Mouse (Mus musculus) erythroblast, embryonic 14.5 days (primary cell): ENCODE data around the gene Sec13. TPM values are rescaled to one million over a fixed set of nuclear protein-coding genes. Genes with fewer than 3 reads are reported as not detected.
A peak's percentile ranks its signal among the peaks of the same experiment; 100 is the strongest.

ENCODE experiments used
- H3K27me3 ChIP-seq: 2 replicates; pipeline ENCODE4 v1.6.1; 2012; ENCODE audit warnings: inconsistent platforms; ENCODE audit not compliant: control insufficient read depth
- H3K36me3 ChIP-seq: 2 replicates; pipeline ENCODE4 v1.6.1; 2012; ENCODE audit warnings: mild to moderate bottlenecking, inconsistent platforms; ENCODE audit not compliant: control insufficient read depth
- H3K4me1 ChIP-seq: 2 replicates; pipeline ENCODE4 v1.6.1; 2012; ENCODE audit warnings: inconsistent platforms; ENCODE audit not compliant: control insufficient read depth
- H3K4me3 ChIP-seq: replicated peaks from 2 replicates; pipeline ENCODE3; 2012; ENCODE audit warnings: moderate library complexity, mild to moderate bottlenecking, inconsistent platforms
- H3K9me3 ChIP-seq: 2 replicates; pipeline ENCODE4 v1.6.1; 2012; ENCODE audit warnings: low read length, inconsistent platforms, mixed read lengths; ENCODE audit not compliant: control insufficient read depth
- GATA1 ChIP-seq: IDR thresholded peaks from 2 replicates; pipeline ENCODE4 v1.6.1; 2012; ENCODE audit warnings: low read length, inconsistent platforms, mixed read lengths
- TAL1 ChIP-seq: IDR thresholded peaks from 3 replicates; pipeline ENCODE4 v1.6.1; 2012; ENCODE audit warnings: low read length, inconsistent platforms, mixed read lengths
- polyA plus RNA-seq: library from polyadenylated mRNA; stranded (reverse); fragments of >175 nt; gene quantifications from 2 replicates; pipeline ENCODE4 v1.2.3, GENCODE M21; 2012

The Sec13 gene
- polyA plus RNA-seq, 1 experiment, result 2.9 TPM

DNA sequence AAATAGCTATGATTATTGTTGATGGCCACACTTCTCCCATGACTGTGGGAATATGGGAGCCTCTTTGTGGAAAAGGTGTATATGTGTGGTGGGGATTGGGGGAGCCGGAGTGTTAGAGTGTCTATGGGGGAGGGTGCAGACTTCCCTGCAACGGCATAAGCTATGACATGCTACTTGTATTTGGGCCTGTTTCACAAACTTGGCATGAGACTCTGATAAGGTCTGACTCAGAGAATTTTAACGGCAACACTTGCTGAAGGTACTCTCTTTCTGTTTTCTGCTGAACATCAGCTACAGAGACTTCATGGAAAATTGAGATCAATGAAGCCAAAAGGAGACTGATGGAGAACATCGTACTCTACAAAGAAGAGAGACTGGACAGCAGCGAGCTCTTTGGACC lies 47.2 kb downstream of the Sec13 start:
- Histone ChIP-seq H3K9me3 (no peaks in the 10 kb centered on the region), H3K4me3 (peak overlapping the region; percentile 71), H3K4me1 (peaks cover 83% of the 10 kb centered on the region), H3K27me3 (no peaks in the 10 kb centered on the region), H3K36me3 (peaks cover 59% of the 10 kb centered on the region)
- TF ChIP-seq GATA1 (no peak), TAL1 (no peak)

DNA sequence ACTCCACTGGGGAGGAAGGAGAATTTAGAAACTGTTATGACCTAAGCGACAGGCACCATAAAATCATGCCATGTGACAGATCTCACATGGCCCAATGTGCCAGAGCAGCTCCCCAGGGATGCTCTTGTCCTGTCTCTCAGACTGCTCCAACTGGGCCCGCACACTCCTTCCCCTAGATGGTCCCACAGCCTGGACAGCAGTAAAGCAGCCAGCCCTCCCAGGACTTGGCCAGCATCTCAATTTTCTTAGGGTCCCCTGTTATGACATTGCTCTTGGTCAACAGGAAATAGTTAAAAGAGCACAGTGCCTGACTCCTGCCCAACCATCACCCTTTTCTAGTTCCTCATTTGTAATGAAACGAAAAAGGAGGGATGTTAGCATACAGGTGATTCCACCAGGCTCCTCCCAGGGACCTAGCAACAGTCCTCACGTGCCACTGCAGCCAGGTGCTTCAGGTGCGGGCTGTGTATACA lies 47.8 kb downstream of the Sec13 start:
- Histone ChIP-seq H3K36me3 (peaks cover 63% of the 10 kb centered on the region), H3K9me3 (no peaks in the 10 kb centered on the region), H3K4me3 (peak overlapping the region; percentile 71), H3K4me1 (peaks cover 83% of the 10 kb centered on the region), H3K27me3 (no peaks in the 10 kb centered on the region)
- no peak for TF ChIP-seq GATA1
- no peak for TF ChIP-seq TAL1

DNA sequence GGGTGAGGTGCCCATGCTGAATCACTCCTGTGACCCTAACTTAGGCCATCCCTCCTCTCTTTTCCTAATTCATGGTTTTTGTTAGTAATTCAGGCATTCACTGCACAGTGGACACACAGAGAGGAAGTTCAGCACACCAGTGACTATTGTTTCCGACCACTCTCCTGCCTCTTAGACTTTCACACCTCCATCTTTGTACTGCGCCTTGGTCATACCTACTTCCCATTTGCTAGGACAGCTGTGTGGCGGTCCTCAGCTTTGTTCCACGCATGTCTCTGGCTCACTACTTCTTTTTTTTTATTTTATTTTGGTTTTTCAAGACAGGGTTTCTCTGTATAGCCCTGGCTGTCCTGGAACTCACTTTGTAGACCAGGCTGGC lies 49.5 kb downstream of the Sec13 start:
- Histone ChIP-seq H3K27me3 (no peaks in the 10 kb centered on the region), H3K9me3 (no peaks in the 10 kb centered on the region), H3K4me3 (peak overlapping the region; percentile 71), H3K4me1 (peaks cover 85% of the 10 kb centered on the region), H3K36me3 (peaks cover 75% of the 10 kb centered on the region)
- no peak for TF ChIP-seq GATA1
- TF ChIP-seq TAL1, result no peak

DNA sequence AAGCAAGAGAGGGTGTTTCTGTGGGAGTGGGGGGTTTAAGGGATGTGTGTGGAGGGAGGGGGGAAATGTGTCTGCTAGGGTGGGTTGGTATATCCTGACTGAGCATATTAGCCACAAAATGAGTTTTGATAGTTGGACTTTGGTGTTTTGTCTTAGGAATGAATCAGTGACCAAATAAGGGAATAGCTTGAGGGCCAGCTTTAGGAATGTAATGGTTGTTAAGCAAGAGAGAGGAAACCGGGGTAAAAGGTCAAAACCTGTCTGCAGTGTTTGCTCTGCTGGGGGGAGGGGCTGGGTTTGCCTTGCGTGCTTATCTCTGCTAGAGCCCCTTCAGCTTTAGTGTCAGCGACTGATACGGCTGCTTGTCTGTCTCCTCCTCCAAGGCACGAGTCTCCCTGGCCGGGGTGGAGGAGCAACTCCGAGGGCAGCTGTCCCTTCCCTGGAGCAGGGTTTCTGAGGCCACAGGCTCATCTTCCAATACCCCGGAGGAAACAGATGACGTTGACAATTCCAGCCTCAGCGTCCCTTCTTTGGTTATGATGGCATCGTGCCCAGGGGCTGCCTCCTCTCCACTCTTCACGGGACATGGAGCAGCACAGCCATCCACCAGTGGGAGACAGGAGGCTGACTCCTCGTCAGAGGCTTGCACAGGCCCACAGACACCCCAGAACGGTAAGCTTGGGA lies 50.0 kb downstream of the Sec13 start:
- Histone ChIP-seq H3K4me3 (peak overlapping the region; percentile 71), H3K27me3 (no peaks in the 10 kb centered on the region), H3K36me3 (peaks cover 70% of the 10 kb centered on the region), H3K4me1 (peaks cover 84% of the 10 kb centered on the region), H3K9me3 (no peaks in the 10 kb centered on the region)
- TF ChIP-seq TAL1, result peak; percentile 73
- TF ChIP-seq GATA1, result peak; percentile 87

DNA sequence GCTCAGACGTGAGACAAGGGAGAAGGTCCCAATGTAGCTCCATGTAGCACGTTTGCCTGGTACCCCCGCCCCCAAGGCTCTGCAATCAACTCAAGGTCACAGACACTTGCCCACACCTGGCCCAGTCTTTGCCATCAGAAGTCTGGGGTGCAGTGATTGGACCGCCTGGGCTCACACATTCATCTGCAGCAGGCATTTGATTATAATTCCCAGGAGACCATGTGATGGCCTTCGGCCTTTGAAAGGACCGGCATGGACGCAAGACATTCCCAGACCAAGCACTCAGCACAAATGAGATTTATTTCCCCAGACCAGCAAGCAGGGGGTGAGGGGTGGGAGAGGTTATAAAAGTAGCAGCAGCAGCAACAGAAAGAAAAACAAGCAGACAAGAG lies 50.5 kb downstream of the Sec13 start:
- H3K4me3 ChIP-seq, result peak overlapping the region; percentile 71

DNA sequence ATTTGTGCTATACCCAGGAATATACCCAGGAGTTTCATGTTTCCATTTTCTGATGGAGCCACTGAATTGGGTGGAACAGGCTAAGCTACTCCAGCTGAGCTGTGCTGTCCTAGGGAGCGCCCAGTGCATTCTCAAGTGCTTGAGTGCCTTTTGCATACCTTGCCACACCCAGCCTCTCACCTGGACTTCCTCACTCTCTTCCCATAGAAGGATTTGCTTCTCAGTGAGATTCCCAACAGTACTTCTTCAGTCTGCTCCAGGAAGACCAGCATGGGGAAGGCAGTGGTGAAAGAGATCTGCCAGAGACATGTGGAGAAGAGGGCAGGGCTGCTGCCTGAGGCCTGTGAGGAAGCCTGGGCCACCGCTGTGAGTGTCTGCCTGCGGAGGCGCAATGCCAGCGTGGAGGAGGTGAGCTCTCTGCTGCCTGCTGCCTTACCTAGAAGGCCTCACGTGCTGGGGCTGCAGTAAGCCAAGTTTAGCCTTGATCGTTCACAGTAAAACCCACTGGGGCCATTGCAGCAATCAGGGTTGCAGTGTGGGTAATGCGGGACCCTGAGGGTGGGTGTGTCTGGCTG lies 53.9 kb downstream of the Sec13 start:
- H3K4me1 ChIP-seq, result peaks cover 58% of the 10 kb centered on the region
- no peak overlapping the region for H3K4me3 ChIP-seq
- TF ChIP-seq GATA1 (no peak), TAL1 (no peak)
- H3K9me3 ChIP-seq, result no peaks in the 10 kb centered on the region
- H3K27me3 ChIP-seq, result no peaks in the 10 kb centered on the region
- H3K36me3 ChIP-seq, result peaks cover 46% of the 10 kb centered on the region

More for the DNA sequence above, 50.5 kb downstream of the Sec13 start:
- H3K36me3 ChIP-seq, result peaks cover 66% of the 10 kb centered on the region
- no peaks in the 10 kb centered on the region for H3K9me3 ChIP-seq
- no peaks in the 10 kb centered on the region for H3K27me3 ChIP-seq
- peaks cover 84% of the 10 kb centered on the region for H3K4me1 ChIP-seq
- TF ChIP-seq GATA1, result no peak
- no peak for TF ChIP-seq TAL1

DNA sequence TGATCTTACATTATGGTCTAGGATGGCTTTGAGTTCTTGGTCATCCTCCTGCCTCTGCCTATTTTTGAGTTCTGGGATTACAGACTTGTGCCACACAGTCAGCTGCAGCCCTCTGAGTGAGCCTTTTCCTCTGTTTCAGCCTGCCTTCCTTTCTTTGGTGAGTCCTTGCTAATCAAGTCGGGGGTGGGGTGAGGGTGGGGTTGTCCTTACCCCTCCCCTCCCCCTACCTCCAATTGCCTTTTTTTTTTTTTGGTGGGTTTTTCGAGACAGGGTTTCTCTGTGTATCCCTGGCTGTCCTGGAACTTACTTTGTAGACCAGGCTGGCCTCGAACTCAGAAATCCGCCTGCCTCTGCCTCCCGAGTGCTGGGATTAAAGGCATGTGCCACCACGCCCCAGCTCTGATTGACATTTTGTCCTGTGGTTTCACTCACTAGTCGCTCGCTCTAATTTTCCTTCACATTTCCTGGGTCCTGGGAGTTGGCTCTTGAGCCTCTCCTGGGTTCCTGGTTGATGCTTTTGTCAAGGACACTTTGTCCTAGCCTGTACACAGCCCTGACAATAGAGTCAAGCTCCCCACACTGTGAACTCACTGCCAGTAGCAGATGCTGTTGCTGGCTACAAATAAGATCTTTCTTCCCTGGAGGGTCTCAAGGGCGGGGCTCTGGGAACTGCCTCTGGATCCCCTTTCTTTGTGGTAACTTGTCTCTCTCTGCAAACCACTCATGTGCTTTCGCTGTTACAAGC lies 57.3 kb downstream of the Sec13 start:
- peaks cover 50% of the 10 kb centered on the region for H3K36me3 ChIP-seq
- TF ChIP-seq GATA1, result no peak
- TF ChIP-seq TAL1, result no peak
- no peaks in the 10 kb centered on the region for H3K27me3 ChIP-seq
- H3K9me3 ChIP-seq, result no peaks in the 10 kb centered on the region
- H3K4me3 ChIP-seq, result no peak overlapping the region
- peaks cover 36% of the 10 kb centered on the region for H3K4me1 ChIP-seq

DNA sequence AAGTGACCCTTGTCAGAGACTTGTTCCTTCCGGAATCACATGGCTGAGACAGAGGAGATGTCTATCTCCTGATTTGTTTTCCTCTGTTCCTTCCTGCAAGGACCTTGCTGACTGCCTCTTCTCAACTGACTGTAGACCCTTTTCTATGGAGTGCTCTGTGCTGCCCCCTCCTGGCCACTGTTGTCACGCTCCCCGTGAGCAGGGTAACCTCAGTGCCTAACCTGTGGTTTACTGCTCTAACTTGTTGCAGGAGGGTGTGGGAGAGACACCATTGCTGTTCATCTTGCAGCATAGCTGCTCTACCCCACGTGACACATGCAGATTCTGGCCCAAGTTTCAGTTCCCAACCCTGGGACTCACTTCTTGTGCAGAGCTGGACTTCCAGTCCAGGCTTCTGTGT lies 59.3 kb downstream of the Sec13 start:
- Histone ChIP-seq H3K4me1 (peaks cover 20% of the 10 kb centered on the region), H3K4me3 (no peak overlapping the region), H3K9me3 (no peaks in the 10 kb centered on the region), H3K27me3 (no peaks in the 10 kb centered on the region), H3K36me3 (peaks cover 39% of the 10 kb centered on the region)
- TF ChIP-seq TAL1, result no peak
- no peak for TF ChIP-seq GATA1

DNA sequence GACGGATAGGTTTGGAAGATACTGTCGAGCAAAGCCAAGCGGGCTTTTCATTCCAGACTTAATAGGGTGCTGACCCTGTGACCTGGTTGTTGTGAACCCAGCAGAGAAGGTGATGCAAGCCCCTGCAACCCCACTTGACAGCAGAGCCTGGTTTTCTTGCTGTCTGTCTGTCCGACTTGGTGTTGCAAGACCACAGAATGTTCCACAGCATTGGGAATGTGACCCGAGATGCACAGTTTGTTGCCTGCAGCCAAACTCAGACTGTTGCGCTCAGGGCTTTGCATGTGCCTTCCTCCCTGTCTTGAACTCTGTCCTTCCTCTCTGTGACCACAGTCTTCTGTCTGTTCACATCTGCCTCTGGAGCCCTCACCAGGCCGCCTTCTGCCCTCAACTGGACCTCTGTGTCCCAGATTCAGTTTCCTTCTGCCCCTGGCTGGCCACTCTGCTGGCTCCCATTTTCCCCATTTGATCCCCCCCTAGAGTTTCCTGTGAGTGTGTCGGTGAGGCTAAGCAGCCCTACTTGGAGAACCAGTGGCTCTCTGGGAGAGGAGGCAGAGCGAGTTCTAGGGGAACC lies 60.5 kb downstream of the Sec13 start:
- no peak overlapping the region for H3K4me3 ChIP-seq
- H3K9me3 ChIP-seq, result no peaks in the 10 kb centered on the region
- no peaks in the 10 kb centered on the region for H3K27me3 ChIP-seq
- no peak for TF ChIP-seq GATA1
- TF ChIP-seq TAL1, result no peak
- peaks cover 11% of the 10 kb centered on the region for H3K4me1 ChIP-seq
- H3K36me3 ChIP-seq, result peaks cover 42% of the 10 kb centered on the region
